ENCODE assay signal across 10 mouse cellular contexts in the genomic region with DNA sequence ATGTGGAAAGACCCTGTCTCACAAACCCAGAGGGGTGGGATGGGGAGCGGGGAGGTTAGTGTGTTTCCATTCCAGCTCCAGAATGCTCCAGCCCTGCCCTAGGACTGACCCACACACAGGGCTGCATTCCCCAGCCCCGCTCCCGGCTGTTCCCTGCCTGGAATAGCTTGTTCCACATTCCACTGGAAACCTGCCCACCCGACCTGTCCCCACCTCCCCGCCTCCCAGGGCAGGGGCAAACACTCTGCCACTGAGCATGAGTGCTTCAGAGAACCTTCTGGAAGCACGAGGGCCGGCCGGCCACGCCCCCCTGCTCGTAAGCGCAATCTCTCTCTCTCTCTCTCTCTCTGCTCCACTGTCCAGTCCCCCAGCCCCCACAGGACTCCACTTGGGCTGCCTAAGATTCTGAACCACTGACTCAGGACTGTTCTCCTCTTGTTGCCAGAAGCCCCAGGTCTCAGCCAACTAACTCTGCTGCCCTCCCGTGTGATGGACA. TPM values are rescaled to one million over a fixed set of nuclear protein-coding genes. Genes with fewer than 3 reads are reported as not detected.
DNase-seq lines count a peak whose midpoint lies in the region; ATAC-seq lines count a peak whose summit lies in the region.
"Had no signal": no experiment of that assay in that cellular context is flagged by ENCODE, and none has a peak within 500 bp of the region (broad histone marks: within the 10 kb centered on the region; RNA-seq: fewer than 3 reads in every experiment).

No protein-coding gene starts in this region.

- H3K9me3 ChIP-seq in limb, embryonic 13.5 days = peaks cover 5% of the 10 kb centered on the region; the same call in 1 of the 2 replicates
- no peaks in the 10 kb centered on the region for H3K9me3 ChIP-seq in limb, embryonic 10.5 days (replicated peaks)
- H3K9me3 ChIP-seq in heart, embryonic 13.5 days = no peaks in the 10 kb centered on the region
- H3K9me3 ChIP-seq: embryonic facial prominence, embryonic 13.5 days; liver, embryonic 15.5 days had no signal

- no peaks in the 10 kb centered on the region for H3K27me3 ChIP-seq in limb, embryonic 13.5 days
- H3K27me3 ChIP-seq in limb, embryonic 10.5 days (ENCODE audit: low read depth, poor library complexity, severe bottlenecking) = no peaks in the 10 kb centered on the region
- no peaks in the 10 kb centered on the region for H3K27me3 ChIP-seq in heart, embryonic 13.5 days (replicated peaks)
- H3K27me3 ChIP-seq: embryonic facial prominence, embryonic 13.5 days; liver, embryonic 15.5 days had no signal

- peak; percentile 71 for ATAC-seq in limb, embryonic 13.5 days (ENCODE audit: low FRiP score, low read depth)
- ATAC-seq in heart, embryonic 13.5 days (ENCODE audit: extremely low read depth, insufficient number of reproducible peaks, low FRiP score, low TSS enrichment) = peak; percentile 52; the same call in 1 of the 2 replicates
- no peak for ATAC-seq in megakaryocyte, adult 5-6 weeks (ENCODE audit: poor library complexity, severe bottlenecking)
- no peak for ATAC-seq in erythroid progenitor cell, adult 5-6 weeks (replicated peaks; ENCODE audit: low FRiP score, poor library complexity, severe bottlenecking)

- H3K4me1 ChIP-seq in limb, embryonic 13.5 days = no peaks in the 10 kb centered on the region; the same call in 1 of the 2 replicates
- peaks cover 6% of the 10 kb centered on the region; the same call in 1 of the 2 replicates for H3K4me1 ChIP-seq in limb, embryonic 10.5 days
- H3K4me1 ChIP-seq in heart, embryonic 13.5 days = peaks cover 24% of the 10 kb centered on the region
- H3K4me1 ChIP-seq: liver, embryonic 15.5 days had no signal

- no peak for DNase-seq in limb, embryonic 10.5 days (ENCODE audit: low spot score)
- peak; percentile 89 to 91 for DNase-seq in kidney, postnatal 36 days
- DNase-seq in testis, postnatal 10 days (ENCODE audit: low spot score) = peak; percentile 78
- no peak for DNase-seq in thymus, adult 18-20 months

- H3K4me3 ChIP-seq in limb, embryonic 13.5 days = no peak overlapping the region
- H3K4me3 ChIP-seq in limb, embryonic 10.5 days = no peak overlapping the region
- no peak overlapping the region for H3K4me3 ChIP-seq in heart, embryonic 13.5 days
- H3K4me3 ChIP-seq: embryonic facial prominence, embryonic 13.5 days; liver, embryonic 15.5 days had no signal

- H3K27ac ChIP-seq in limb, embryonic 13.5 days = no peak overlapping the region
- no peak overlapping the region for H3K27ac ChIP-seq in limb, embryonic 10.5 days
- peak overlapping the region; percentile 57 for H3K27ac ChIP-seq in heart, embryonic 13.5 days (replicated peaks)
- H3K27ac ChIP-seq: embryonic facial prominence, embryonic 13.5 days; liver, embryonic 15.5 days had no signal

- no peak overlapping the region for H3K9ac ChIP-seq in limb, embryonic 13.5 days
- H3K9ac ChIP-seq in heart, embryonic 13.5 days = 0 out of 2 replicates have a peak overlapping the region, but pooled peaks have one; percentile 1
- H3K9ac ChIP-seq: embryonic facial prominence, embryonic 13.5 days; liver, embryonic 15.5 days had no signal

- 73% methylated on average over 12 of the region's 12 CpGs for WGBS in limb, embryonic 13.5 days
- 77% methylated on average over 12 of the region's 12 CpGs for WGBS in limb, embryonic 10.5 days
- WGBS in heart, embryonic 13.5 days = 41% methylated on average over 12 of the region's 12 CpGs

- H3K36me3 ChIP-seq in limb, embryonic 13.5 days = peaks cover 84% of the 10 kb centered on the region
- H3K36me3 ChIP-seq in limb, embryonic 10.5 days = peaks cover 97% of the 10 kb centered on the region
- peaks cover 76% of the 10 kb centered on the region for H3K36me3 ChIP-seq in heart, embryonic 13.5 days
- H3K36me3 ChIP-seq: liver, embryonic 15.5 days had no signal

- no peak overlapping the region for H3K4me2 ChIP-seq in limb, embryonic 13.5 days (replicated peaks)
- H3K4me2 ChIP-seq in heart, embryonic 13.5 days = peak overlapping the region; percentile 28
- H3K4me2 ChIP-seq: embryonic facial prominence, embryonic 13.5 days; liver, embryonic 15.5 days had no signal

RNA-seq across cellular contexts. Expression of a gene that starts 21.4 kb away (rescaled TPM):
- 26.0 and 27.8 TPM in 2 replicates for polyA plus RNA-seq in limb, embryonic 13.5 days (2015; fragmentation: Nextera tagmentation; extraction: Ambion mirVana)
- polyA plus RNA-seq in limb, embryonic 10.5 days (2016; fragmentation: Nextera tagmentation; extraction: Ambion mirVana) = 25.2 and 26.1 TPM in 2 replicates
- polyA plus RNA-seq in heart, embryonic 13.5 days (2015; fragmentation: Nextera tagmentation; extraction: Ambion mirVana) = 21.8 and 23.1 TPM in 2 replicates
- 0.75 and 1.2 TPM in 2 replicates for total RNA-seq in megakaryocyte, adult 5-6 weeks (2015)
- total RNA-seq in megakaryocyte, adult 5-6 weeks (2017) = 0.48 and 0.65 TPM in 2 replicates
- total RNA-seq in erythroid progenitor cell, adult 5-6 weeks (2015; ENCODE audit: low replicate concordance) = not detected in 2 replicates
- total RNA-seq in erythroid progenitor cell, adult 5-6 weeks (2017; ENCODE audit: low replicate concordance) = not detected in 2 replicates

RNA-seq across cellular contexts. Expression of a gene that starts 26.9 kb away (rescaled TPM):
- 24.3 and 28.2 TPM in 2 replicates for polyA plus RNA-seq in limb, embryonic 13.5 days (2015; fragmentation: Nextera tagmentation; extraction: Ambion mirVana)
- 30.8 and 32.2 TPM in 2 replicates for polyA plus RNA-seq in limb, embryonic 10.5 days (2016; fragmentation: Nextera tagmentation; extraction: Ambion mirVana)
- polyA plus RNA-seq in heart, embryonic 13.5 days (2015; fragmentation: Nextera tagmentation; extraction: Ambion mirVana) = 22.9 and 23.9 TPM in 2 replicates
- total RNA-seq in megakaryocyte, adult 5-6 weeks (2015) = 3.8 and 5.7 TPM in 2 replicates
- 10.6 and 12.0 TPM in 2 replicates for total RNA-seq in megakaryocyte, adult 5-6 weeks (2017)
- total RNA-seq in erythroid progenitor cell, adult 5-6 weeks (2015; ENCODE audit: low replicate concordance) = 1.7 and 7.9 TPM in 2 replicates
- 9.0 TPM in 1 of 2 replicates, not detected in the other for total RNA-seq in erythroid progenitor cell, adult 5-6 weeks (2017; ENCODE audit: low replicate concordance)

RNA-seq across cellular contexts. Expression of a gene that starts 30.7 kb away (rescaled TPM):
- polyA plus RNA-seq in limb, embryonic 13.5 days (2015; fragmentation: Nextera tagmentation; extraction: Ambion mirVana) = 590 and 600 TPM in 2 replicates
- polyA plus RNA-seq in limb, embryonic 10.5 days (2016; fragmentation: Nextera tagmentation; extraction: Ambion mirVana) = 501 and 540 TPM in 2 replicates
- polyA plus RNA-seq in heart, embryonic 13.5 days (2015; fragmentation: Nextera tagmentation; extraction: Ambion mirVana) = 396 and 446 TPM in 2 replicates
- 561 and 605 TPM in 2 replicates for total RNA-seq in megakaryocyte, adult 5-6 weeks (2015)
- 974 and 1,002 TPM in 2 replicates for total RNA-seq in megakaryocyte, adult 5-6 weeks (2017)
- 454 and 638 TPM in 2 replicates for total RNA-seq in erythroid progenitor cell, adult 5-6 weeks (2015; ENCODE audit: low replicate concordance)
- total RNA-seq in erythroid progenitor cell, adult 5-6 weeks (2017; ENCODE audit: low replicate concordance) = 524 and 584 TPM in 2 replicates

RNA-seq across cellular contexts. Expression of a gene that starts 31.6 kb away (rescaled TPM):
- polyA plus RNA-seq in limb, embryonic 13.5 days (2015; fragmentation: Nextera tagmentation; extraction: Ambion mirVana) = 34.6 and 37.2 TPM in 2 replicates
- polyA plus RNA-seq in limb, embryonic 10.5 days (2016; fragmentation: Nextera tagmentation; extraction: Ambion mirVana) = 26.8 and 31.1 TPM in 2 replicates
- polyA plus RNA-seq in heart, embryonic 13.5 days (2015; fragmentation: Nextera tagmentation; extraction: Ambion mirVana) = 12.3 and 14.8 TPM in 2 replicates
- 42.8 and 45.4 TPM in 2 replicates for total RNA-seq in megakaryocyte, adult 5-6 weeks (2015)
- total RNA-seq in megakaryocyte, adult 5-6 weeks (2017) = 42.5 and 42.9 TPM in 2 replicates
- total RNA-seq in erythroid progenitor cell, adult 5-6 weeks (2015; ENCODE audit: low replicate concordance) = 7.1 and 7.9 TPM in 2 replicates
- total RNA-seq in erythroid progenitor cell, adult 5-6 weeks (2017; ENCODE audit: low replicate concordance) = 5.3 and 7.0 TPM in 2 replicates

RNA-seq across cellular contexts. Expression of a gene that starts 42.9 kb away (rescaled TPM):
- 17.5 and 17.8 TPM in 2 replicates for polyA plus RNA-seq in limb, embryonic 13.5 days (2015; fragmentation: Nextera tagmentation; extraction: Ambion mirVana)
- 17.0 and 18.0 TPM in 2 replicates for polyA plus RNA-seq in limb, embryonic 10.5 days (2016; fragmentation: Nextera tagmentation; extraction: Ambion mirVana)
- 8.7 and 8.8 TPM in 2 replicates for polyA plus RNA-seq in heart, embryonic 13.5 days (2015; fragmentation: Nextera tagmentation; extraction: Ambion mirVana)
- 6.5 and 7.7 TPM in 2 replicates for total RNA-seq in megakaryocyte, adult 5-6 weeks (2015)
- 7.2 and 15.1 TPM in 2 replicates for total RNA-seq in megakaryocyte, adult 5-6 weeks (2017)
- total RNA-seq in erythroid progenitor cell, adult 5-6 weeks (2015; ENCODE audit: low replicate concordance) = 5.8 and 9.6 TPM in 2 replicates
- total RNA-seq in erythroid progenitor cell, adult 5-6 weeks (2017; ENCODE audit: low replicate concordance) = 5.0 and 10.5 TPM in 2 replicates

Comparison
In these comparisons a context has a peak if more than half of its experiments do, and no peak if none do; other contexts are left out.
1. ATAC-seq: peak in limb, embryonic 13.5 days (single experiment) and heart, embryonic 13.5 days (single experiment); none in megakaryocyte, adult 5-6 weeks (single experiment) and erythroid progenitor cell, adult 5-6 weeks (single experiment).
2. DNase-seq: peak in kidney, postnatal 36 days (2 of 2) and testis, postnatal 10 days (single experiment); none in limb, embryonic 10.5 days (single experiment) and thymus, adult 18-20 months (0 of 2).